Mouse (Mus musculus) stomach, postnatal 0 days (tissue): ENCODE measurements around the gene Asrgl1. TPM values are rescaled to one million over a fixed set of nuclear protein-coding genes. Genes with fewer than 3 reads are reported as not detected.

ENCODE experiments used
- ATAC-seq: fragments of 200-750 bp; cut with Nextera tagmentation; 2 replicates; pipeline ENCODE4 v1.8.0; 2017; ENCODE audit not compliant: low FRiP score, low TSS enrichment
- DNase-seq: peaks from one replicate; pipeline ENCODE4 v3.0.0-alpha.2; 2016; ENCODE audit warnings: low spot score
- H3K27ac ChIP-seq: fragments of 300-500 bp; sonication (generic); replicated peaks from 2 replicates; pipeline ENCODE4 v1.5.1; 2014; ENCODE audit warnings: mild to moderate bottlenecking, control low read depth
- H3K27me3 ChIP-seq: fragments of 300-500 bp; sonication (generic); 2 replicates; pipeline ENCODE4 v1.6.1; 2014; ENCODE audit warnings: low read length; ENCODE audit not compliant: control insufficient read depth, insufficient read depth
- H3K36me3 ChIP-seq: fragments of 300-500 bp; sonication (generic); 2 replicates; pipeline ENCODE4 v1.6.1; 2014; ENCODE audit warnings: low read length, mixed read lengths; ENCODE audit not compliant: control insufficient read depth, insufficient read depth
- H3K4me1 ChIP-seq: fragments of 300-500 bp; sonication (generic); replicated peaks from 2 replicates; pipeline ENCODE4 v1.6.1; 2014; ENCODE audit warnings: antibody characterized with exemption; ENCODE audit not compliant: control insufficient read depth, insufficient read depth
- H3K4me2 ChIP-seq: fragments of 300-500 bp; sonication (generic); replicated peaks from 2 replicates; pipeline ENCODE4 v1.6.1; 2014; ENCODE audit warnings: low read depth, mild to moderate bottlenecking, control low read depth, moderate library complexity
- H3K4me3 ChIP-seq: fragments of 300-500 bp; sonication (generic); 2 replicates; pipeline ENCODE4 v1.5.1; 2014; ENCODE audit warnings: low read depth, low read length, control low read depth
- H3K9ac ChIP-seq: fragments of 300-500 bp; sonication (generic); 2 replicates; pipeline ENCODE4 v1.6.1; 2014; ENCODE audit warnings: mild to moderate bottlenecking, low read length, control low read depth, mixed read lengths
- H3K9me3 ChIP-seq: fragments of 300-500 bp; sonication (generic); 2 replicates; pipeline ENCODE4 v1.6.1; 2016; ENCODE audit warnings: low read length; ENCODE audit not compliant: control insufficient read depth
- CTCF ChIP-seq: IDR thresholded peaks from 2 replicates; pipeline ENCODE4 v1.5.1; 2016; ENCODE audit warnings: antibody characterized with exemption, low read depth, mild to moderate bottlenecking, moderate library complexity
- EP300 ChIP-seq: optimal IDR thresholded peaks from 2 replicates; pipeline ENCODE3; 2016; ENCODE audit warnings: antibody characterized with exemption
- WGBS: fragments of 180-500 bp; shearing (Covaris S2); extraction: QIAGEN DNeasy Blood & Tissue Kit; methylation state at CpG from one replicate; pipeline ENCODE4 v1.1.7; 2014; 5-methylcytosine and 5-hydroxymethylcytosine counted together
- polyA plus RNA-seq: library from polyadenylated mRNA; unstranded; fragments of >200 nt; fragmentation: Nextera tagmentation; extraction: Ambion mirVana; gene quantifications from 2 replicates; pipeline ENCODE4 v1.2.1, GENCODE M21; 2015

Gene Asrgl1
- polyA plus RNA-seq, 1 experiment from 2014 or later: 7.5 TPM

DNA sequence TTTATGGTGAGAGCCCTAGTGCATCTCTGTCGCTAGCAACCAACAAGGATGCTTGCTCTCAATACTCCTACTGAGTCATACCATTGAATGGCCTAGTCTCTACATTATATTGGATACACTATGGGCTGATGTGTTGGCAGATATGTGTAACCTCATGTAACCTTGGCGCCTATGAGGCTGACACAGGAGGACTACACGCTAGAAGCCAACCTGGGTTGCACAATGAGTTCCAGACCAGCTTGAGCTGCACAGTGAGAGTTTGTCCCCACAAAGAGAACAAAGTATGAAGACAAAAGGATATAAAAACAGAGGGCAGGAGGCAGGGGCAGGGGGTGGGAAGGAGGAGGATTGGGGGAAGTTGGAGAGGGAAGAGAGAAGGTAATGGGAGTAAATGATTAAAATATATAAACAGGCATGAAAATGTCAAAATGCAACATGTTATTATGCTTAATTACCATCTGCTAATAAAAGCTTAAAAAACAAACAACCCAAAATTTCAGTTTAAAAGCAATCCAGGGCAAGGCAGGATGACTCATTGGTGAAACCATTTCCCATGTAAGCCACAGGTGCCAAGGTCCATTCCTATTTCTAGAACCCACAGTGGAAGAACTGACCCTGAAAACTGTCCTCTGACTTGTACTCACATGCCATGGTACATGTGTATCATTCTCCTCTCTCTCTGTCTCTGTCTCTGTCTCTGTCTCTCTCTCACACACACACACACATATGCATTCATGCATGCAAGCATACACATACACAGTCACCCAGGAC is 15.6 kb downstream of the Asrgl1 start:
- H3K4me3 ChIP-seq: no peak overlapping the region
- no peaks in the 10 kb centered on the region for H3K4me1 ChIP-seq
- DNase-seq (no peak), ATAC-seq (no peak)
- 91% methylated on average over 3 of the region's 3 CpGs for WGBS
- no peaks in the 10 kb centered on the region for H3K9me3 ChIP-seq
- H3K27me3 ChIP-seq: no peaks in the 10 kb centered on the region
- no peaks in the 10 kb centered on the region for H3K36me3 ChIP-seq
- H3K9ac ChIP-seq: no peak overlapping the region
- no peak for TF ChIP-seq EP300
- no peak for TF ChIP-seq CTCF
- H3K27ac ChIP-seq: no peak overlapping the region
- no peak overlapping the region for H3K4me2 ChIP-seq

DNA sequence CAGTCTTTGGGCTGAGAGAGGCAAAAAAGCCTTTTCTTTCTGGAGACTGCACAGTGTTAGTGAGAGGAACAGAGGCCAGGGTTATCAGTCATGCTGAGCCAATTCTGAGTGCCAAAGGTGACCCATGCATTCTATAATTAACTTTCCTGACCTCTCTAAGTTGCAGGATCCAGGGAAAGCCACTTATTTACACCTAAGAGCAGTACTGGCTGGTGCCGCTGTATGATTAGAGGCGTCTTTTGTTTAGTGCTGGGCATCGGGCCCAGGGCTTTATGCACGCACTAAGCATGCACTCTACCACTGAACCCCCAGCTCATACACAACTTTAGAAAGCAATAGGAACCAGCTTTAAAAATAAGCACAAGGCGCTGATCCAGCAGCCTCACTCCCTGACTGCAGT is 18.2 kb downstream of the Asrgl1 start:
- WGBS: 39% methylated on average over 5 of the region's 5 CpGs
- Histone ChIP-seq H3K9me3 (no peaks in the 10 kb centered on the region), H3K4me2 (no peak overlapping the region), H3K4me3 (no peak overlapping the region), H3K27me3 (no peaks in the 10 kb centered on the region), H3K27ac (no peak overlapping the region), H3K9ac (no peak overlapping the region), H3K4me1 (no peaks in the 10 kb centered on the region), H3K36me3 (no peaks in the 10 kb centered on the region; the same call in 1 of the 2 replicates)
- ATAC-seq: peak; percentile 72
- DNase-seq: no peak
- 0 out of 2 replicates have a peak, but pooled peaks have one; percentile 19 for TF ChIP-seq CTCF
- no peak for TF ChIP-seq EP300

DNA sequence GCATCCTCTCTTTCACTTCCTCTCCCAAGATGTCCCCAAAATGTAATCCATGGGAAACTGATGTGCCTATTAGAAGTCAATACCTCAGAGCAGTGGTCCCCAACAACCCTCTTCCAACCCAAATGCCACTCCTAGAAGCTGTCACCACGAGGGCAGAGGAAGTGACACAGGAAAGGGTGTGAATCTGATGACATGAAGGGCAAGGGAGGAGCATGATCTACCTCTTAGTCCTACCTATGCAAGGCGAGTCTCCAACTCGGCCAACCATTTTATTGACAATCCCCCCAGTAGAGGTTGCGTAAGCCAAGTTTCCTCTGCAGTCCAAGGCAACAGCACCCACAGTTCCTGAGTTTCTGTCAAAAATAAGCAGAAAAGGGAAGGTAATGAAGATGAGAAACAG is 19.2 kb downstream of the Asrgl1 start:
- DNase-seq (no peak), ATAC-seq (no peak)
- H3K9ac ChIP-seq: no peak overlapping the region
- H3K27me3 ChIP-seq: no peaks in the 10 kb centered on the region
- H3K9me3 ChIP-seq: no peaks in the 10 kb centered on the region
- H3K4me3 ChIP-seq: no peak overlapping the region
- no peak overlapping the region for H3K27ac ChIP-seq
- H3K36me3 ChIP-seq: no peaks in the 10 kb centered on the region; the same call in 1 of the 2 replicates
- no peak overlapping the region for H3K4me2 ChIP-seq
- 72% methylated on average over 4 of the region's 4 CpGs for WGBS
- no peak for TF ChIP-seq EP300
- no peak for TF ChIP-seq CTCF
- H3K4me1 ChIP-seq: no peaks in the 10 kb centered on the region

DNA sequence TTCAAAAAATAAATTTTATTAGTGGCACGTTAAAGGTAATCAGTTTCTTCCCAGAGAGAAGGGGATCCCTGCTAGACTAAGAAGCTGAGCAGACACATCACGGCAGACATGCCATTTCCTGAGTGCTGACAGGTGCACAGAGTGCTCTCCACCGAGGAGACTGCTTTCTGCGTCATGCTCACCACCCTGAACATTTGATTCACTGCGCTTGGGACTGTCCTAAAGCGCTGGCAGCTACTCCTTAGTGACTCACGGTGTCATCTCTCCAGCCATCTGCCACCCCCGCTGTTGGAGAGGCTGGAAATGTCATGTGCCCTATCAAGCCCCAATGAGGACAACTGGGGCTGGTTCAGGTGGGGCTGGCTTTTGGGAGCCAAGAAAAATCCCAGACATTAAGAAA is 23.4 kb downstream of the Asrgl1 start:
- H3K4me3 ChIP-seq: no peak overlapping the region
- no peak overlapping the region for H3K4me2 ChIP-seq
- DNase-seq (no peak), ATAC-seq (no peak)
- no peaks in the 10 kb centered on the region; the same call in 1 of the 2 replicates for H3K36me3 ChIP-seq
- H3K27ac ChIP-seq: no peak overlapping the region
- no peaks in the 10 kb centered on the region for H3K9me3 ChIP-seq
- no peak overlapping the region for H3K9ac ChIP-seq
- H3K27me3 ChIP-seq: no peaks in the 10 kb centered on the region
- H3K4me1 ChIP-seq: peaks cover 4% of the 10 kb centered on the region
- TF ChIP-seq EP300: no peak
- TF ChIP-seq CTCF: no peak
- 74% methylated on average over 8 of the region's 8 CpGs for WGBS

DNA sequence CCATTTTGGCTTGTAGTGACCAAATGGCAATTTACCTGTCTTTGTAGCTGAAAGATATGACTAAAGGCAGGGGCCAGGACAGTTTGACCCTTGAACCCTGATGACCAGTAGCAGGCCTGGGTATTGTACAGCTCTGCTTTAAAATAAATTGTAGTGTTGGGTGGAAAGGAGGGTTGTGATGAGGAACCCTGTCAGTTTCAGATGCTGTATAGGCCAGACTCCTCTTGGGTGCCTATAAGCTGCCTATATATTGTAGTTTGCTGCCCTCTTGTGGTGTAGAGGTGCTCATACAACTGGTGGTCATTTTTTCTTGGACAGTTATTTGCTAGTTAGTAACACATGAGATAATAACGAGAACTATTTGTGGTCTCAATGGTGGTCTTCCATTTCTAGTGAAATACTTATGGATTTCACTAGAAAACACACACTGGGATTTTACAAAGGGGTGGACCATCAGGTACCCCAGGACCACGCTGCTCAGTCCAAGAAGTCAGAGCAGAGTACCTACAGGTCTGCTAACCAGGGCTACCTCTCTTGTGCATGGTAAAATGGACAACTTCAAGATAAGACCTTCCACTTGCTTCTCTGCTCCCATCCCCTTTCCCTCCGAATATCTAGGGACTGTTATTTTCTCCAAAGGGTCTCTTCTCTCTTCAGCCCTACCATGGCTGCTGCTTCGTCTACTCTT is 25.1 kb downstream of the Asrgl1 start:
- Histone ChIP-seq H3K9me3 (no peaks in the 10 kb centered on the region), H3K27ac (no peak overlapping the region), H3K9ac (no peak overlapping the region), H3K4me3 (no peak overlapping the region), H3K27me3 (no peaks in the 10 kb centered on the region), H3K4me1 (peaks cover 14% of the 10 kb centered on the region), H3K36me3 (no peaks in the 10 kb centered on the region; the same call in 1 of the 2 replicates), H3K4me2 (no peak overlapping the region)
- peak; percentile 31 for DNase-seq
- 56% methylated on average over 4 of the region's 4 CpGs for WGBS
- peak; percentile 97 for TF ChIP-seq CTCF
- no peak for TF ChIP-seq EP300
- ATAC-seq: peak; percentile 67

DNA sequence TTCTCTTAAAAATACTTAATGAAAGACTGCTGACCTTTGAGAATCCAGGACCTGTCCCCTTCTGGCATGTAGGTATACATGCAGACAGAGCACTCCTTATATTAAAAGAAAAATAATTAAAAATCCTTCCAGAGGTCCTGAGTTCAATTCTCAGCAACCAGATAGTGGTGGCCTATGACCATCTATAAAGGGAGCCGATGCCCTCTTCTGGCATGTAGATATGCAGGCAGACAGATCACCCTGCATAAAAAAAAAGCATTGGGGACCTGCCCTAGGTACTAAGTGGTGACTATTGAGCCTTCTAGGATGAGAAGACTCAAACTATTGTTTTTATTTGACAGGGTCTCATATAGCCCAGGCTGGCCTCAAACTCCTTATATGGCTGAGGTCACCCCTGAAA is 26.9 kb downstream of the Asrgl1 start:
- WGBS: 80% methylated on average over 1 of the region's 1 CpGs
- H3K9ac ChIP-seq: no peak overlapping the region
- no peak for ATAC-seq

More for the DNA sequence above, 26.9 kb downstream of the Asrgl1 start:
- H3K36me3 ChIP-seq: no peaks in the 10 kb centered on the region; the same call in 1 of the 2 replicates
- no peak for DNase-seq
- H3K27me3 ChIP-seq: no peaks in the 10 kb centered on the region
- H3K27ac ChIP-seq: no peak overlapping the region
- no peaks in the 10 kb centered on the region for H3K9me3 ChIP-seq
- no peak overlapping the region for H3K4me3 ChIP-seq
- H3K4me2 ChIP-seq: no peak overlapping the region
- H3K4me1 ChIP-seq: peaks cover 16% of the 10 kb centered on the region
- TF ChIP-seq CTCF (peak; percentile 44), EP300 (no peak)
